Mouse (Mus musculus) right cerebral cortex, postnatal 36 days (tissue): Measurements from ENCODE around the gene Hist1h2bj.

Experiments
- DNase-seq, 2 experiments: peaks; one replicate each; pipeline ENCODE4 v3.0.0; 2022; ENCODE audit warnings: low spot score in 2 of 2, mixed read lengths in 1 of 2

Hist1h2bj gene

GRCm38 (mm10) chr13:22042568-22043502, at the start of gene Hist1h2bj, which contains the start of gene Hist1h2ag:
Gene Hist1h2bj (plus strand): TSS chr13:22043214.
Gene Hist1h2ag (minus strand): TSS chr13:22042944.
- peak; percentile 85 to 92 for DNase-seq

- no peak for DNase-seq
Measured at GRCm38 (mm10) chr13:21993957-21994738, 48.9 kb upstream of the Hist1h2bj start.

GRCm38 (mm10) chr13:21994896-21995295, 48.1 kb upstream of the Hist1h2bj start:
- DNase-seq, result no peak

- no peak for DNase-seq
Measured at GRCm38 (mm10) chr13:21995331-21995914, 47.6 kb upstream of the Hist1h2bj start.

- DNase-seq, result no peak
Measured at GRCm38 (mm10) chr13:21996101-21996839, 46.7 kb upstream of the Hist1h2bj start.

GRCm38 (mm10) chr13:21996840-21997185, 46.2 kb upstream of the Hist1h2bj start:
- DNase-seq, result no peak

- DNase-seq, result no peak
Measured at GRCm38 (mm10) chr13:21997201-21997820, 45.7 kb upstream of the Hist1h2bj start.

GRCm38 (mm10) chr13:21997821-21998220, 45.2 kb upstream of the Hist1h2bj start:
- DNase-seq, result no peak

GRCm38 (mm10) chr13:21998412-21998811, 44.6 kb upstream of the Hist1h2bj start:
- DNase-seq, result no peak

GRCm38 (mm10) chr13:21999147-21999546, 43.9 kb upstream of the Hist1h2bj start:
- no peak for DNase-seq

GRCm38 (mm10) chr13:22001346-22001745, 41.7 kb upstream of the Hist1h2bj start:
- DNase-seq, result no peak

- DNase-seq, result no peak
Measured at GRCm38 (mm10) chr13:22001823-22002222, 41.2 kb upstream of the Hist1h2bj start.

- DNase-seq, result no peak
Measured at GRCm38 (mm10) chr13:22005605-22006333, 37.2 kb upstream of the Hist1h2bj start.

GRCm38 (mm10) chr13:22006334-22007120, 36.5 kb upstream of the Hist1h2bj start:
- no peak for DNase-seq

GRCm38 (mm10) chr13:22007121-22007510, 35.9 kb upstream of the Hist1h2bj start:
- DNase-seq, result no peak

GRCm38 (mm10) chr13:22007872-22008271, 35.1 kb upstream of the Hist1h2bj start:
- no peak for DNase-seq

- no peak for DNase-seq
Measured at GRCm38 (mm10) chr13:22008707-22009106, 34.3 kb upstream of the Hist1h2bj start.

- DNase-seq, result no peak
Measured at GRCm38 (mm10) chr13:22009642-22010041, 33.4 kb upstream of the Hist1h2bj start, which contains the start of gene Prss16. Gene Prss16 (minus strand): TSS chr13:22009742.

GRCm38 (mm10) chr13:22013716-22014115, 29.3 kb upstream of the Hist1h2bj start:
- DNase-seq, result no peak
